Mouse (Mus musculus): ENCODE results near the gene Vil1.

DNA sequence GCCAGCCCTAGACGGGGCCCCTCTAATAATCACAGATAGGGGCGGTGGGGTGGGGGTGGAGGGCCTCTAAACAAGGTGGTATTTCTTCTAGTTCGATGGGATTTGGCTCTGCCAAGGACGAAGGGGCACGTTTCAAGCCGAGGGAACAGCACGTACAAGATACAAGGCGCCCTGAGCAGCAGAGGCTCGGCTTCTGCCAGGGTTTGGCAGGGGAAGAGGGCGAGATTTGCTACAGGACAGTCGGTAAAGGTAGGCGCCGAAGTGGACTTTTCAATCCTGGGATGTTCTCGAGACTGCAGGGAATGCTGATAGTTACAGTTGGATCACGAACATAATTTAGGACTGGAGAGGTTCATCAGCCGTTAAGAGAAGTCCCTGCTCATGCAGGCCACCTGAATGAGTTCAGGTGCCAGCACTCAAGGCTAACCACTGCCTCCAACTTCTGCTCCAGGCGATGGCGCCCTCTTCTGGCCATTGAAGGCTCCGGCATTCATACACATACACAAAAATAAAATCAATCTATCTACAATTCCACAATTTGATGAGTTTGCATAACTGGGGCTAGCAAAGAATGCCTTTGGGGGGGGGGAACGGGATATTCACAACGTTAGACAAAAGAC is 18.8 kb upstream of the Vil1 start:
- TF ChIP-seq CTCF (IDR thresholded peaks at IDR 0.05; ENCODE audit: low read depth) (peak; percentile 91), EP300 (IDR thresholded peaks at IDR 0.05; ENCODE audit: low read depth) (no peak)

Data from liver, postnatal 0 days (tissue).